Mouse (Mus musculus) adrenal gland, postnatal 10 days (tissue): ENCODE data around the gene Prl4a1. TPM values are rescaled to one million over a fixed set of nuclear protein-coding genes. Genes with fewer than 3 reads are reported as not detected.
"Not testable (repeated sequence)": the region's sequence is repeated elsewhere in the genome, so short reads cannot be mapped to it uniquely, and the experiment has no call there.

Experiments used
- DNase-seq: peaks from one replicate; pipeline ENCODE4 v3.0.0; 2021; ENCODE audit warnings: mixed read lengths
- long read RNA-seq, 2 experiments: library from polyadenylated mRNA; stranded (forward); transcript quantifications; one replicate each; pipeline ENCODE4 v2.0.0; 2021
- total RNA-seq, 2 experiments: library from RNA; stranded (reverse); gene quantifications; 2 replicates each; pipeline ENCODE4 v1.2.3; 2021

The Prl4a1 gene
- not detected for total RNA-seq
- long read RNA-seq, experiment 1, result 0 reads
- long read RNA-seq, experiment 2, result 0 reads

DNA sequence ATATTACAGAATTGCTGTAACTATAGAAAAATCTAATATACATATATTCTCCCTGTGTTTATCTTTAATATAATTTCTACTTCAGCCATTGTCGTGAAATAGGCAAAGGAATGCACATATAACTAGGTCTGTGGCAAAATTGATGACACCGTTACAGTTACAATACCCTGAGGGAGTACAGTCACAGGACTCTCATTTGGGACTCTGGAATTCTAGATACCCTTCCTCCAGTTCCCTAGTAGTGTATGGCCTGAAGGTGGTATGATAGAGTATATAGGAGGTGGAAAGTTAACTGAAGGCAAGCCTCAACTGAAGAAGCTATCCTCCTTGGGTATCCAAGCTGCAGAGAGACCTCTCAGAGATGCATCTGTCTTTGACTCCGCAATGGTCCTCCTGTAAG lies at the start of gene Prl4a1:
Prl4a1 (plus strand) TSS at position 301 of the 400 bp plus-strand sequence.
- no peak for DNase-seq

GRCm38 (mm10) chr13:27972931-27973330 lies 43.1 kb upstream of the Prl4a1 start:
- no peak for DNase-seq

GRCm38 (mm10) chr13:27974281-27974680 lies 41.7 kb upstream of the Prl4a1 start:
- not testable (repeated sequence) for DNase-seq

DNA sequence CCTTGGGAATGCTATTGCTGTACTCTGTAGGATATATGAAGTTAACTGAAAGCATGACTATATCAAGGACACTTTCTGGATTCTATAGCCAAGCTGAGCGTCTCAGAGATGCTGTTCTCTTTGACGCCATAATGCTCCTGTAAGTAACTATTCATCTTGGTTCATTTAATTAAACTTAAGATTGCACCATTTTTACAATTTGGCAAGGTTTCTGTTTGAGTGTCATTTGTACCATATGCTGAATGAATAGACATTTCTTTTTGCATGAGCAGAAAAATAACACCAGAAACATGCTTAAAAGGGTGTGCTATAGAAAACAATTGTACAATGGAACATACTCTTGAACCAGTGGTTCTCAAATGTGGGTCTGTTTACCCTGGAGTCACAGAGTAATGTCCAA lies 38.4 kb upstream of the Prl4a1 start:
- no peak for DNase-seq

DNA sequence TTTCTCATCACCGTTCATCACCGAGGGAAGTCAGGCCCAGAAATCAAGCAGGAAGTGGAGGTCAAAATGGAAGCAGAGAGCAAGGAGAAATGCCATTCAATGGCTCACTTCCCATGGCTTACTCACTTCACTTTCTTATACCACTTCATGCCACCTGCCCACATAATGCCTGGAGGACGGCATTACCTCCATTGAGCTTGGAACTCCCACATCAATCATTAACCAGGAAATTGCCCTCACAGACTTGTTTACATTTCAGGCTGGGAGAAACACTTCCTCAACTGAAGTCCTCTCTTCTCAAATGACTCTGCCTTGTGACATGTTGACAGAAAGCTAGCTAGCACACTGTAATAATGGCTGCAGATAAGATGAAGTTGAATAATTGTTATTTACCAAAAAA lies 19.5 kb upstream of the Prl4a1 start:
- DNase-seq, result not testable (repeated sequence)

DNA sequence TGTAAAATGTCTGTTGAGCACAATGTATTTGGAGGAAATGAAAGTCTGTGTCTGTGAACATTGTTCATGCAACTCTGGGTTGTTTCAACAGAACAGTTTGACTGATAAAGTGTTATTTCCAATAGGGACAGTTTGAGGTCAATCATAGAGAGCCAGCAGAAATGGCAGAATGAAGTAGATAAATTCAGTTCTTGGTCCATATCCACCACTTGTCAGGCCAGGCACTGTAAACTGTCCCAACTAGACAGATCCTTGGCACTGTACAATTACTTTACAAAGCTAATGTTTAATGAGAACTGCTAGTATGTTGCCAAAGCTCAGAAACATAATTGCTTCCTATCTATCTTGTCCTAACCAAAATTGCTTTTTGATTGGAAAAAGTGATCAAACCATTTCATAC lies 13.3 kb downstream of the Prl4a1 start:
- no peak for DNase-seq

DNA sequence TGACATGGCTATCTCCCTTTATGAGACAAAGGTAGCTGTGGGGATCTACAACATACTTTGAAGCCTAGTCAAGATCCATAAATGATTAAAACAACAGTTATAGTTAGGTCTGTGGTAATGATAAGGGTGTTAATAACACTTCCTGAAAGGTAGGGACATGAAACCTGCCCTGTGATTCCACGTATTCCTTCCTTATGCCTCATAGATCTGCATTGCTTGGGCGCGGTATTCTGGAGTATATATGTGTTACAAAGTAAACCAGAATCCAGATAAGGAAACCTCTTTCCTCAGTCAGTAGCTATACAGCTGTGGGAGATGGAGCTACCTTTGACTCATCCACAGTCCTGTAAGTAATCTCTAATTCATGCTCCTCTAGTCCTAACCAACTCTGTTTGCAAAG lies 53.3 kb downstream of the Prl4a1 start:
- no peak for DNase-seq

Other genes with a start within 250 kb of the Prl4a1 start
- not detected for gene Prl7c1, start 235.4 kb upstream of the Prl4a1 start, total RNA-seq
- not detected for gene Prl2a1, start 214.6 kb upstream of the Prl4a1 start, total RNA-seq
- not detected for gene Prl2c1, start 166.9 kb upstream of the Prl4a1 start, total RNA-seq
- not detected for gene Prl5a1, start 126.3 kb downstream of the Prl4a1 start, total RNA-seq
- 100 to 1,000 TPM; 124 to 134 TPM for gene Gm11361, start 241.3 kb downstream of the Prl4a1 start, total RNA-seq